Mouse (Mus musculus): Measurements from ENCODE around the gene Gm6034. TPM values are rescaled to one million over a fixed set of nuclear protein-coding genes. Genes with fewer than 3 reads are reported as not detected.
"Not testable (repeated sequence)": the region's sequence is repeated elsewhere in the genome, so short reads cannot be mapped to it uniquely, and the experiment has no call there.

The Gm6034 gene
- total and polyA plus RNA-seq, 3 experiments: not detected

- Histone ChIP-seq H3K36me3 (replicated peaks) (peaks cover 53% of the 10 kb centered on the region), H3K4me1 (ENCODE audit: insufficient read depth, low read depth, low read length) (peaks cover 49% of the 10 kb centered on the region), H3K27me3 (ENCODE audit: insufficient read depth, low read length) (no peaks in the 10 kb centered on the region), H3K9me3 (replicated peaks) (peaks cover 16% of the 10 kb centered on the region), H3K4me3 (ENCODE audit: low read depth, low read length) (no peak overlapping the region)
- no peak for DNase-seq (ENCODE audit: low spot score)
- no peak for ATAC-seq (ENCODE audit: extremely low read depth, insufficient number of reproducible peaks, low FRiP score, poor library complexity, severe bottlenecking)
- no peak for TF ChIP-seq TAL1 (conservative IDR thresholded peaks at IDR 0.05; ENCODE audit: low read depth, low read length)
- no peak for TF ChIP-seq GATA2 (IDR thresholded peaks at IDR 0.05; ENCODE audit: borderline replicate concordance, low read depth, low read length)
- no peak for TF ChIP-seq POLR2AphosphoS5 (IDR thresholded peaks at IDR 0.05; ENCODE audit: insufficient replicate concordance, low read depth, low read length)
- TF ChIP-seq GATA1 (IDR thresholded peaks at IDR 0.05; ENCODE audit: borderline replicate concordance, low read length): no peak
- TF ChIP-seq CTCF (IDR thresholded peaks at IDR 0.05; ENCODE audit: low read depth, low read length): no peak
Observed at GRCm38 (mm10) chr17:36028879-36029619, 13.7 kb upstream of the Gm6034 start.

GRCm38 (mm10) chr17:36030046-36030702 lies 12.6 kb upstream of the Gm6034 start:
- DNase-seq (ENCODE audit: low spot score); H3K27me3 ChIP-seq (ENCODE audit: insufficient read depth, low read length); H3K4me3 ChIP-seq (ENCODE audit: low read depth, low read length): not testable (repeated sequence)
- peaks cover 47% of the 10 kb centered on the region for H3K36me3 ChIP-seq (replicated peaks)
- peak; percentile 37; the same call in 1 of the 2 replicates for ATAC-seq (ENCODE audit: extremely low read depth, insufficient number of reproducible peaks, low FRiP score, poor library complexity, severe bottlenecking)
- H3K9me3 ChIP-seq (replicated peaks): peaks cover 15% of the 10 kb centered on the region
- H3K4me1 ChIP-seq (ENCODE audit: insufficient read depth, low read depth, low read length): peaks cover 43% of the 10 kb centered on the region
- TF ChIP-seq TAL1 (conservative IDR thresholded peaks at IDR 0.05; ENCODE audit: low read depth, low read length): 0 out of 2 replicates have a peak, but pooled peaks have one; percentile 10

GRCm38 (mm10) chr17:36030703-36031582 lies 11.8 kb upstream of the Gm6034 start:
- H3K4me3 ChIP-seq (ENCODE audit: low read depth, low read length): peak overlapping the region; percentile 71; the same call in 1 of the 2 replicates
- H3K9me3 ChIP-seq (replicated peaks): peaks cover 11% of the 10 kb centered on the region
- not testable (repeated sequence) for DNase-seq (ENCODE audit: low spot score); ATAC-seq (ENCODE audit: extremely low read depth, insufficient number of reproducible peaks, low FRiP score, poor library complexity, severe bottlenecking); H3K27me3 ChIP-seq (ENCODE audit: insufficient read depth, low read length)
- H3K4me1 ChIP-seq (ENCODE audit: insufficient read depth, low read depth, low read length): peaks cover 42% of the 10 kb centered on the region
- H3K36me3 ChIP-seq (replicated peaks): peaks cover 42% of the 10 kb centered on the region

GRCm38 (mm10) chr17:36031583-36032331 lies 11.0 kb upstream of the Gm6034 start:
- Histone ChIP-seq H3K4me3 (ENCODE audit: low read depth, low read length) (peak overlapping the region; percentile 71), H3K36me3 (replicated peaks) (peaks cover 34% of the 10 kb centered on the region), H3K4me1 (ENCODE audit: insufficient read depth, low read depth, low read length) (peaks cover 42% of the 10 kb centered on the region)
- DNase-seq (ENCODE audit: low spot score); H3K27me3 ChIP-seq (ENCODE audit: insufficient read depth, low read length); H3K9me3 ChIP-seq (replicated peaks): not testable (repeated sequence)
- ATAC-seq (ENCODE audit: extremely low read depth, insufficient number of reproducible peaks, low FRiP score, poor library complexity, severe bottlenecking): peak; percentile 43; the same call in 1 of the 2 replicates

- peak; percentile 38 for ATAC-seq (ENCODE audit: extremely low read depth, insufficient number of reproducible peaks, low FRiP score, poor library complexity, severe bottlenecking)
- H3K9me3 ChIP-seq (replicated peaks); H3K27me3 ChIP-seq (ENCODE audit: insufficient read depth, low read length); DNase-seq (ENCODE audit: low spot score): not testable (repeated sequence)
- H3K36me3 ChIP-seq (replicated peaks): peaks cover 35% of the 10 kb centered on the region
- H3K4me1 ChIP-seq (ENCODE audit: insufficient read depth, low read depth, low read length): peaks cover 42% of the 10 kb centered on the region
- peak within 1 kb of the TSS; percentile 71 for H3K4me3 ChIP-seq (ENCODE audit: low read depth, low read length)
Observed at GRCm38 (mm10) chr17:36032351-36032875, 10.3 kb upstream of the Gm6034 start, which contains the start of gene H2-T23. Gene H2-T23 (minus strand): TSS chr17:36032855.

GRCm38 (mm10) chr17:36034524-36034923 lies 8.2 kb upstream of the Gm6034 start:
- H3K4me3 ChIP-seq (ENCODE audit: low read depth, low read length); H3K9me3 ChIP-seq (replicated peaks); H3K27me3 ChIP-seq (ENCODE audit: insufficient read depth, low read length); ATAC-seq (ENCODE audit: extremely low read depth, insufficient number of reproducible peaks, low FRiP score, poor library complexity, severe bottlenecking); DNase-seq (ENCODE audit: low spot score): not testable (repeated sequence)
- Histone ChIP-seq H3K4me1 (ENCODE audit: insufficient read depth, low read depth, low read length) (peaks cover 30% of the 10 kb centered on the region), H3K36me3 (replicated peaks) (peaks cover 28% of the 10 kb centered on the region)

GRCm38 (mm10) chr17:36035010-36035638 lies 7.6 kb upstream of the Gm6034 start:
- DNase-seq (ENCODE audit: low spot score): not testable (repeated sequence)

GRCm38 (mm10) chr17:36036126-36036525 lies 6.6 kb upstream of the Gm6034 start:
- H3K9me3 ChIP-seq (replicated peaks); H3K4me3 ChIP-seq (ENCODE audit: low read depth, low read length); DNase-seq (ENCODE audit: low spot score); ATAC-seq (ENCODE audit: extremely low read depth, insufficient number of reproducible peaks, low FRiP score, poor library complexity, severe bottlenecking); H3K27me3 ChIP-seq (ENCODE audit: insufficient read depth, low read length): not testable (repeated sequence)
- peaks cover 18% of the 10 kb centered on the region for H3K4me1 ChIP-seq (ENCODE audit: insufficient read depth, low read depth, low read length)
- peaks cover 27% of the 10 kb centered on the region for H3K36me3 ChIP-seq (replicated peaks)

More at GRCm38 (mm10) chr17:36035010-36035638, 7.6 kb upstream of the Gm6034 start:
- ATAC-seq (ENCODE audit: extremely low read depth, insufficient number of reproducible peaks, low FRiP score, poor library complexity, severe bottlenecking); H3K4me3 ChIP-seq (ENCODE audit: low read depth, low read length); H3K27me3 ChIP-seq (ENCODE audit: insufficient read depth, low read length); H3K9me3 ChIP-seq (replicated peaks): not testable (repeated sequence)
- Histone ChIP-seq H3K36me3 (replicated peaks) (peaks cover 29% of the 10 kb centered on the region), H3K4me1 (ENCODE audit: insufficient read depth, low read depth, low read length) (peaks cover 28% of the 10 kb centered on the region)

- not testable (repeated sequence) for H3K9me3 ChIP-seq (replicated peaks)
Observed at GRCm38 (mm10) chr17:36040604-36041003, 2.2 kb upstream of the Gm6034 start.

More at GRCm38 (mm10) chr17:36040604-36041003, 2.2 kb upstream of the Gm6034 start:
- not testable (repeated sequence) for ATAC-seq (ENCODE audit: extremely low read depth, insufficient number of reproducible peaks, low FRiP score, poor library complexity, severe bottlenecking); DNase-seq (ENCODE audit: low spot score); H3K27me3 ChIP-seq (ENCODE audit: insufficient read depth, low read length); H3K4me3 ChIP-seq (ENCODE audit: low read depth, low read length)
- Histone ChIP-seq H3K4me1 (ENCODE audit: insufficient read depth, low read depth, low read length) (peaks cover 23% of the 10 kb centered on the region), H3K36me3 (replicated peaks) (peaks cover 16% of the 10 kb centered on the region)

Measured in G1E (cell line).